Mouse (Mus musculus) hindbrain, embryonic 15.5 days (tissue): ENCODE measurements at regions not wholly inside any gene's neighbourhood (a gene's known extent, or its start where the extent isn't known, plus 50 kb on each side); places are given as distances from the start of the nearest gene placed in this dataset.

Source experiments
- ATAC-seq: fragments of 200-750 bp; cut with Nextera tagmentation; 2 replicates; pipeline ENCODE4 v1.8.0; 2017; ENCODE audit warnings: low read depth, moderate number of reproducible peaks, moderate TSS enrichment; ENCODE audit not compliant: low FRiP score
- H3K27ac ChIP-seq: fragments of 300-500 bp; sonication (generic); replicated peaks from 2 replicates; pipeline ENCODE4 v1.5.1; 2015; ENCODE audit warnings: mild to moderate bottlenecking, inconsistent platforms
- H3K27me3 ChIP-seq: fragments of 300-500 bp; sonication (generic); 2 replicates; pipeline ENCODE4 v1.6.1; 2015; ENCODE audit warnings: control low read depth, inconsistent platforms
- H3K36me3 ChIP-seq: fragments of 300-500 bp; sonication (generic); 2 replicates; pipeline ENCODE4 v1.6.1; 2015; ENCODE audit warnings: control low read depth, inconsistent platforms
- H3K4me1 ChIP-seq: fragments of 300-500 bp; sonication (generic); replicated peaks from 2 replicates; pipeline ENCODE4 v1.6.1; 2015; ENCODE audit warnings: control low read depth, inconsistent platforms
- H3K4me2 ChIP-seq: fragments of 300-500 bp; sonication (generic); 2 replicates; pipeline ENCODE4 v1.6.1; 2015; ENCODE audit warnings: moderate library complexity, mild to moderate bottlenecking, inconsistent platforms
- H3K4me3 ChIP-seq: fragments of 300-500 bp; sonication (generic); 2 replicates; pipeline ENCODE4 v1.5.1; 2015; ENCODE audit warnings: mild to moderate bottlenecking, inconsistent platforms
- H3K9ac ChIP-seq: fragments of 300-500 bp; sonication (generic); 2 replicates; pipeline ENCODE4 v1.6.1; 2015; ENCODE audit warnings: inconsistent platforms
- H3K9me3 ChIP-seq: fragments of 300-500 bp; sonication (generic); 2 replicates; pipeline ENCODE4 v1.6.1; 2016; ENCODE audit warnings: control low read depth, inconsistent platforms
- WGBS: fragments of 180-500 bp; shearing (Covaris S2); methylation state at CpG from one replicate; pipeline ENCODE4 v1.1.7; 2015; 5-methylcytosine and 5-hydroxymethylcytosine counted together

GRCm38 (mm10) chr1:153997201-153998181 is 97.5 kb upstream of the Teddm2 start:
- no peak overlapping the region for H3K4me2 ChIP-seq
- no peak overlapping the region for H3K27ac ChIP-seq
- ATAC-seq: no peak
- H3K4me3 ChIP-seq: no peak overlapping the region
- no peak overlapping the region for H3K9ac ChIP-seq
- no peaks in the 10 kb centered on the region for H3K36me3 ChIP-seq
- no peaks in the 10 kb centered on the region for H3K27me3 ChIP-seq
- no peaks in the 10 kb centered on the region for H3K9me3 ChIP-seq
- 40% methylated on average over 15 of the region's 15 CpGs for WGBS
- H3K4me1 ChIP-seq: no peaks in the 10 kb centered on the region

- 68% methylated on average over 6 of the region's 6 CpGs for WGBS
- no peak overlapping the region for H3K9ac ChIP-seq
- H3K27me3 ChIP-seq: no peaks in the 10 kb centered on the region
- H3K9me3 ChIP-seq: no peaks in the 10 kb centered on the region
- H3K4me1 ChIP-seq: no peaks in the 10 kb centered on the region
- H3K4me2 ChIP-seq: no peak overlapping the region
- H3K4me3 ChIP-seq: no peak overlapping the region
- ATAC-seq: no peak
- H3K27ac ChIP-seq: no peak overlapping the region
- no peaks in the 10 kb centered on the region for H3K36me3 ChIP-seq
These were observed 99.7 kb upstream of the Teddm2 start for GRCm38 (mm10) chr1:153999776-154000175.

DNA sequence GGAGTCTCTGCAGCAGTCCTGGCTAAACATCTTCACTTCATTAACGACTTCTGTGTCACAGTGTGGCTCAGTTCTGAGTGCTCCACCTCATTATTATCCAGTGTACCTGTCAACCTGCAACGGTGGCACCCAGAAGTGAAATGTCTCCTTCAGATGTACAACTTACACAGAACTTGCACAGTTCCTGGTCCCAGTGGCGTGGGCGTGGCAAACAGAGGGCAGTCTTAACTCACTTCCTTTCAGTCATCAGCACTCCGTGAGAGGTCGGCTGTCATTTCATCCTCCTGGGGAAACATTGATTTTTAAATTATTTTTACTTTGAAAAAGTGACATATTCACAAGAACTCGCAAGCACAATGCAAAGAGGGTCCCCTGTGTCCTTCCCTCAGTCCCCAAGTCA is 103.6 kb upstream of the Teddm2 start:
- Histone ChIP-seq H3K9ac (no peak overlapping the region), H3K4me2 (no peak overlapping the region), H3K4me3 (no peak overlapping the region), H3K27ac (no peak overlapping the region), H3K36me3 (no peaks in the 10 kb centered on the region), H3K4me1 (no peaks in the 10 kb centered on the region), H3K27me3 (no peaks in the 10 kb centered on the region), H3K9me3 (no peaks in the 10 kb centered on the region)
- 87% methylated on average over 7 of the region's 7 CpGs for whole genome bisulfite sequencing
- ATAC-seq: no peak

GRCm38 (mm10) chr1:154004647-154005046 is 104.6 kb upstream of the Teddm2 start:
- no peak for ATAC-seq
- Histone ChIP-seq H3K36me3 (no peaks in the 10 kb centered on the region), H3K27ac (no peak overlapping the region), H3K27me3 (no peaks in the 10 kb centered on the region), H3K9ac (no peak overlapping the region), H3K4me3 (no peak overlapping the region), H3K4me2 (no peak overlapping the region), H3K9me3 (no peaks in the 10 kb centered on the region), H3K4me1 (no peaks in the 10 kb centered on the region)
- 95% methylated on average over 4 of the region's 4 CpGs for WGBS

DNA sequence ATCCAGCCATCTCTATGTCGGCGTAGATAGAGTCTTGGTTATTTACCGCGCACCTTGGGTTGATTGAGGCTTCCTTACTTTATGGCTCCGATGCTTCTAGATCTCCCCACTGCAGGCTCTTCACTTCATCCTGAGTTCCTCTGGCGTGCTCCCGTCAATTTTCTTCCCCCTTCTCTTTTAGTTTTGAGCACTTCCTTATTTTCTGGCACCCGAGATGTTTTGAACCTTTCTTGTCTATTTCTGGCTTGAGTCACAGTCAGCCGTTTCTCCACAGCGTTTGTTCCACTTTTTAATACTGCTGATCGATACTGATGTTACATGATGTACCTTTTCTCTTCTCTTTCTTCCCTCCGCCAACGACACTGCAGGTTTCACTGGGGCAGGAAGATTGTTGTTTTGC is 106.0 kb upstream of the Teddm2 start:
- H3K27ac ChIP-seq: no peak overlapping the region
- no peak overlapping the region for H3K9ac ChIP-seq
- WGBS: 92% methylated on average over 13 of the region's 13 CpGs
- no peak overlapping the region for H3K4me2 ChIP-seq
- no peak overlapping the region for H3K4me3 ChIP-seq
- H3K4me1 ChIP-seq: no peaks in the 10 kb centered on the region
- ATAC-seq: no peak
- no peaks in the 10 kb centered on the region for H3K27me3 ChIP-seq
- no peaks in the 10 kb centered on the region for H3K36me3 ChIP-seq
- H3K9me3 ChIP-seq: no peaks in the 10 kb centered on the region

DNA sequence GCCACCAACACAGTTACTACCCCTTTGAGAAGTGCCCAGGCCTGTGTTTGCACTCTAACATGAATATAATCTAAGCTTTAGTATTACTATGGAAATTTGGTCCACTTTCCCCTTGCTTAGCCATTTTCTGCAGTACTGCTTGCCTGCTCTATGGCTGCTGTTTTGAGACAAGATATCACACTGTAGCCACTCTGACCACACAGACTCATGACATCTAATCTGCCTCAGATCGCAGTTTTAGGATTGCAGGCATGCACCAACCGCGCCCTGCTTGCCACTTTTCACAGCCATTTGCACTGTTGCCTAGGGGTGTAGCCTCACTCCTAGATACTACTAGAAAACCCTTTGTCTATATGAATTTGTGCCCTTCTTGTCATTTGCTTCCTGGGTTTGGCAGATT is 107.4 kb upstream of the Teddm2 start:
- no peak overlapping the region for H3K4me3 ChIP-seq
- no peaks in the 10 kb centered on the region for H3K36me3 ChIP-seq
- H3K9me3 ChIP-seq: no peaks in the 10 kb centered on the region
- H3K27me3 ChIP-seq: no peaks in the 10 kb centered on the region
- no peak for ATAC-seq
- H3K4me2 ChIP-seq: no peak overlapping the region
- no peaks in the 10 kb centered on the region for H3K4me1 ChIP-seq
- WGBS: 96% methylated on average over 3 of the region's 3 CpGs
- no peak overlapping the region for H3K9ac ChIP-seq
- H3K27ac ChIP-seq: no peak overlapping the region

DNA sequence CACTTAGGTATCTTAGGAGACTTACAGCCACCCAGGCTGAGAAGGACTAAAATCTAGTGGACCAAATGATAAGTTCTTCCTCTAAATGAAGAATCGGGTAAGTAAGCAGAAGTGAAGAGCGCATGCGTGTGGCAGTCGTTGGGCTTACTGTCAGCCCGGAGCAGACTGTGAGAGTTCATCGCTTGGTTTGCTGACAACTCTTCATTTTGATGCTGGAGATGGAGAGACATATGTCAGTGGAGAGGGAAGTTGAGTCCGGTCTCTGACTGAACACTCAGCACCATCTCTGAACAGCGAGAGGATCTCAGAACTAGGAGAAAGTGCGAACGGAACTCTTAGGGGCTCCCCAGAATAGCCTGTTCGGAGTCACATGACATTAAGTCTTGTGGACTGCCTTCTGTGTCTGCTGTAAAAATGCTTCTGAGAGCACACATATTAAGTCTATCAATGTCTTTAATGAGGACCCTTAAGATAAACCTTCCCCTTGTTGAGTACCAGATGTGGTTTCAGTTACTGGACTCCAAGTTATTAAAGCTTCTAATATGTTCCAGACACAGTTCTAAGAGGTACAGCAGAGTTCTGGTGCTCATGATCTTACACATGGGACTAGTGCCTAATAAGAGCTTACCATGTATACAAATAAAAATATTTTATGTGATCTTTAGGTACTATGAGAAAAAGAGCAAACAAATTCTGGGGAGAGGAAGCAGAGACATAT is 108.7 kb upstream of the Teddm2 start:
- no peak for ATAC-seq

GRCm38 (mm10) chr1:154010681-154011080 is 110.7 kb upstream of the Teddm2 start:
- ATAC-seq: no peak
- no peak overlapping the region for H3K4me2 ChIP-seq
- WGBS: 94% methylated on average over 4 of the region's 4 CpGs

More for the DNA sequence above, 108.7 kb upstream of the Teddm2 start:
- 96% methylated on average over 11 of the region's 11 CpGs for WGBS
- H3K4me2 ChIP-seq: no peak overlapping the region
- no peaks in the 10 kb centered on the region for H3K36me3 ChIP-seq
- no peak overlapping the region for H3K27ac ChIP-seq
- H3K9me3 ChIP-seq: no peaks in the 10 kb centered on the region
- no peak overlapping the region for H3K4me3 ChIP-seq
- H3K9ac ChIP-seq: no peak overlapping the region
- no peaks in the 10 kb centered on the region for H3K4me1 ChIP-seq
- no peaks in the 10 kb centered on the region for H3K27me3 ChIP-seq

DNA sequence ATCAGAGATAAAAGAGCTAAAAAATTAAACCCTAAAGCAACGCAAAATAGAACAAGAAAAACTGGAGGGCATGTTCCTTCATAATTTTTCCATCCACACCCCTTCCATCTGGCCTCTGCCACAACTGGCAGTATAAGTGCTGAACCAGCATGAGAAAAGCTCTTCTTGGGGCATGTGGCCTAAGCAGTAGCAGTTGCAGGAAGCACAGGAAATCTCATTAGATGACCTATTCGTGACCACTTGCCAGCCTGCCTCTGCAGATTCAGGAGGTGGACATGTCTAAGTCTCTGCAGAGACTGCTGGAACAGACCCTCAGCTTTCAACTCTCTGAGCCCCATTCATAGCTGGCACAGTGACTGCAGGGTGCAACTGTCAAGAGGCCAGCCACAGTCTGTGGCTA is 116.5 kb upstream of the Teddm2 start:
- no peak overlapping the region for H3K27ac ChIP-seq
- no peak overlapping the region for H3K9ac ChIP-seq
- H3K27me3 ChIP-seq: no peaks in the 10 kb centered on the region
- no peak overlapping the region for H3K4me2 ChIP-seq
- no peaks in the 10 kb centered on the region for H3K4me1 ChIP-seq
- no peak overlapping the region for H3K4me3 ChIP-seq
- 70% methylated on average over 2 of the region's 2 CpGs for WGBS
- no peak for ATAC-seq
- no peaks in the 10 kb centered on the region for H3K36me3 ChIP-seq
- no peaks in the 10 kb centered on the region for H3K9me3 ChIP-seq

More at GRCm38 (mm10) chr1:154010681-154011080, 110.7 kb upstream of the Teddm2 start:
- no peak overlapping the region for H3K4me3 ChIP-seq
- no peaks in the 10 kb centered on the region for H3K36me3 ChIP-seq
- no peak overlapping the region for H3K9ac ChIP-seq
- no peaks in the 10 kb centered on the region for H3K27me3 ChIP-seq
- no peaks in the 10 kb centered on the region for H3K9me3 ChIP-seq
- no peaks in the 10 kb centered on the region for H3K4me1 ChIP-seq
- H3K27ac ChIP-seq: no peak overlapping the region

- H3K4me1 ChIP-seq: no peaks in the 10 kb centered on the region
- H3K9me3 ChIP-seq: no peaks in the 10 kb centered on the region
- no peaks in the 10 kb centered on the region for H3K36me3 ChIP-seq
- H3K9ac ChIP-seq: no peak overlapping the region
- H3K27me3 ChIP-seq: no peaks in the 10 kb centered on the region
- 89% methylated on average over 6 of the region's 6 CpGs for WGBS
- ATAC-seq: no peak
- no peak overlapping the region for H3K4me3 ChIP-seq
- H3K27ac ChIP-seq: no peak overlapping the region
- no peak overlapping the region for H3K4me2 ChIP-seq
These were observed 118.2 kb upstream of the Teddm2 start for GRCm38 (mm10) chr1:154018241-154018640.

GRCm38 (mm10) chr1:154024301-154024700 is 124.3 kb upstream of the Teddm2 start:
- H3K9me3 ChIP-seq: no peaks in the 10 kb centered on the region
- H3K27me3 ChIP-seq: no peaks in the 10 kb centered on the region
- H3K4me3 ChIP-seq: no peak overlapping the region
- no peak for ATAC-seq
- H3K27ac ChIP-seq: no peak overlapping the region
- H3K9ac ChIP-seq: no peak overlapping the region
- H3K4me2 ChIP-seq: no peak overlapping the region
- H3K36me3 ChIP-seq: no peaks in the 10 kb centered on the region
- no peaks in the 10 kb centered on the region for H3K4me1 ChIP-seq
- WGBS: 88% methylated on average over 3 of the region's 3 CpGs

DNA sequence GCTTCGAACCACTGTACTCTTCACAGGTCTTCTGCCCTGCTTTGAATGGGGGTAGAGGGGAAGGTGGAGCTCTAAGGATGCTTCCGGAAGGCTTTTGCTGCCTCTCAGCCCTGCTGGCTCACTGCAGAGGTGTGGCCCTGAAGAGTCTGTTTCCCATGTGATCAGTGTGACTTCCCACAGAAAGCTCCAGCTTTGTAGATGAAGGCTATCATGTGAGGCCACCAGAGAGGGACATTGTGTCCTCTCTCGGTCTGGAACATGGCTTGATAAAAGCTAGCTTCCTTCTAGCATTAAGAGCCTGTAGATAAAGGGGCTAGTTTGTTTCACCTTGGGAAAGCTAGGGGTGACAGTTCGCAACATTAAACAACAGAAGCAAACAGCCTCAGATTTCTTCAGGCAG is 127.3 kb upstream of the Teddm2 start:
- no peak for ATAC-seq
- no peaks in the 10 kb centered on the region for H3K36me3 ChIP-seq
- H3K27ac ChIP-seq: no peak overlapping the region
- H3K4me2 ChIP-seq: no peak overlapping the region
- no peaks in the 10 kb centered on the region for H3K9me3 ChIP-seq
- no peak overlapping the region for H3K9ac ChIP-seq
- no peaks in the 10 kb centered on the region for H3K27me3 ChIP-seq
- H3K4me3 ChIP-seq: no peak overlapping the region
- WGBS: 83% methylated on average over 4 of the region's 4 CpGs
- no peaks in the 10 kb centered on the region for H3K4me1 ChIP-seq
